Mouse (Mus musculus): ENCODE measurements around the gene Rbm38. TPM values are rescaled to one million over a fixed set of nuclear protein-coding genes. Genes with fewer than 3 reads are reported as not detected.

Rbm38 gene
- polyA plus RNA-seq, 1 experiment from 2014 or later: 11.9 TPM

DNA sequence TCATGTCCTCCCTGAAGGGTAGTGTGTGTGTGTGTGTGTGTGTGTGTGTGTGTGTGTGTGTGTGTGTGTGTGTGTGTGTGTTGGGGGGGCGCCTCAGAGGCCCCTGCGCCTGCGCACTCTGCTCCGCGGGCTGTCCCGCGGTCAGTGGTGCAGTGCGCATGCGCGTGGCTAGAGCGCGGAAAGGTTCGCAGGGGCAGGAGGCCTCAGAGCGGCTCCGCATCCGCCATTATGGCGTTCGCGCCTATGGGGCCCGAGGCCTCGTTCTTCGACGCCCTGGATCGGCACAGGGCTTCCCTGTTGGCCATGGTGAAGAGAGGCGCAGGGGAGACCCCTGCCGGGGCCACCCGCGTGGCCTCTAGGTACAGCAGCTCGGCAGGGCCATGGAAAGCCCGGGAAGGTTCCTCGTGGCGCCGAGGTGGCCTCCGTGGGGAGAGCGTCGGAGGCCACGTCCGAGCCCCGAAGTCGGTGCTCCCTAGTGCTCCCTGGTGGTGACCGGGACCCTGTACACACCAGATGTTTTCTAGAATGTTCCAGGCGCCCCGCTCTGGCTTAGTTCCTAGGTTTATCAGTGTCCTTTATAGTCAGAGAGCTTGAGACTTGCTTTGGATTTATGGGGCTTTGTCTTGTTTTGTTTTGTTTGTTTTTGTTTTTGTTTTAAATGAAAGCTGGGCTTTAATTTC lies 40.5 kb upstream of the Rbm38 start:
- no peak for ATAC-seq (ENCODE audit: low read depth)
- 0 out of 2 replicates have a peak, but pooled peaks cover 3% of the 10 kb centered on the region for H3K4me1 ChIP-seq (ENCODE audit: control insufficient read depth, insufficient read depth, low read length)
- H3K36me3 ChIP-seq (ENCODE audit: control insufficient read depth, insufficient read depth, low read length): no peaks in the 10 kb centered on the region
- no peak overlapping the region for H3K4me2 ChIP-seq (ENCODE audit: low read depth, low read length)
- H3K9me3 ChIP-seq (ENCODE audit: control insufficient read depth, low read length): no peaks in the 10 kb centered on the region
- WGBS: 95% methylated on average over 37 of the region's 43 CpGs
- no peaks in the 10 kb centered on the region for H3K27me3 ChIP-seq (ENCODE audit: control insufficient read depth, insufficient read depth, low read length)
- H3K27ac ChIP-seq (ENCODE audit: low read depth, low read length): no peak overlapping the region
- no peak overlapping the region for H3K4me3 ChIP-seq (ENCODE audit: low read depth, low read length)
- H3K9ac ChIP-seq (replicated peaks; ENCODE audit: low read depth, low read length): no peak overlapping the region

GRCm38 (mm10) chr2:172982776-172983561 lies 37.3 kb upstream of the Rbm38 start:
- no peaks in the 10 kb centered on the region for H3K9me3 ChIP-seq (ENCODE audit: control insufficient read depth, low read length)
- no peak for ATAC-seq (ENCODE audit: low read depth)
- H3K27me3 ChIP-seq (ENCODE audit: control insufficient read depth, insufficient read depth, low read length): no peaks in the 10 kb centered on the region
- no peak overlapping the region for H3K4me2 ChIP-seq (ENCODE audit: low read depth, low read length)
- H3K9ac ChIP-seq (replicated peaks; ENCODE audit: low read depth, low read length): no peak overlapping the region
- H3K4me1 ChIP-seq (ENCODE audit: control insufficient read depth, insufficient read depth, low read length): no peaks in the 10 kb centered on the region
- H3K27ac ChIP-seq (ENCODE audit: low read depth, low read length): no peak overlapping the region
- H3K36me3 ChIP-seq (ENCODE audit: control insufficient read depth, insufficient read depth, low read length): no peaks in the 10 kb centered on the region
- no peak overlapping the region for H3K4me3 ChIP-seq (ENCODE audit: low read depth, low read length)
- WGBS: 86% methylated on average over 9 of the region's 9 CpGs

- no peaks in the 10 kb centered on the region for H3K36me3 ChIP-seq (ENCODE audit: control insufficient read depth, insufficient read depth, low read length)
- no peaks in the 10 kb centered on the region for H3K9me3 ChIP-seq (ENCODE audit: control insufficient read depth, low read length)
- no peaks in the 10 kb centered on the region for H3K27me3 ChIP-seq (ENCODE audit: control insufficient read depth, insufficient read depth, low read length)
- H3K4me3 ChIP-seq (ENCODE audit: low read depth, low read length): no peak overlapping the region
- ATAC-seq (ENCODE audit: low read depth): no peak
- H3K4me1 ChIP-seq (ENCODE audit: control insufficient read depth, insufficient read depth, low read length): no peaks in the 10 kb centered on the region
- no peak overlapping the region for H3K4me2 ChIP-seq (ENCODE audit: low read depth, low read length)
- H3K9ac ChIP-seq (replicated peaks; ENCODE audit: low read depth, low read length): no peak overlapping the region
- no peak overlapping the region for H3K27ac ChIP-seq (ENCODE audit: low read depth, low read length)
- WGBS: 84% methylated on average over 6 of the region's 6 CpGs
These were observed 30.1 kb upstream of the Rbm38 start for GRCm38 (mm10) chr2:172990161-172990560.

DNA sequence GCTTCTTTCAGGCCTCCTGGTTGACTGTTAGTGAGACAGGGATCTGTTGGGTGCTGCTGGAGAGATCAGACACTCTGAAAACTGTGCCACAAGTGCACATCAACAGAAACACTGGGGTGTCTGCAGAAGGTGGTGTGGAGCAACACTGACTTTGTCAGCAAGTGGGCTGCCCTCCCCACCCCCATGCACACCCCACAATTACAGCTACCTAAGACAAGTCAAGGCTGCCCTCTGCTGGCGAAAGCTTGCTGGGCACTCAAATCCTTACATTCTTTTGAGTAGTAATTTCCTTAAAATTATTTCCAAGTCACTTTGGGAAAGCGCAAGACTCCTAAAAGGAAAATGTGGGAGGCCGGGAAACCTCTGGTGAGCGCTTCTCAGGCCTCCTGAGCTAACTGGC lies 24.1 kb upstream of the Rbm38 start:
- H3K9ac ChIP-seq (replicated peaks; ENCODE audit: low read depth, low read length): no peak overlapping the region
- H3K9me3 ChIP-seq (ENCODE audit: control insufficient read depth, low read length): no peaks in the 10 kb centered on the region
- H3K27me3 ChIP-seq (ENCODE audit: control insufficient read depth, insufficient read depth, low read length): no peaks in the 10 kb centered on the region; the same call in 1 of the 2 replicates
- no peaks in the 10 kb centered on the region for H3K36me3 ChIP-seq (ENCODE audit: control insufficient read depth, insufficient read depth, low read length)
- no peak for ATAC-seq (ENCODE audit: low read depth)
- no peak overlapping the region for H3K4me2 ChIP-seq (ENCODE audit: low read depth, low read length)
- 23% methylated on average over 4 of the region's 4 CpGs for WGBS
- H3K4me3 ChIP-seq (ENCODE audit: low read depth, low read length): no peak overlapping the region
- no peak overlapping the region for H3K27ac ChIP-seq (ENCODE audit: low read depth, low read length)
- peaks cover 6% of the 10 kb centered on the region for H3K4me1 ChIP-seq (ENCODE audit: control insufficient read depth, insufficient read depth, low read length)

GRCm38 (mm10) chr2:172997748-172998147 lies 22.6 kb upstream of the Rbm38 start:
- Histone ChIP-seq H3K27me3 (ENCODE audit: control insufficient read depth, insufficient read depth, low read length) (no peaks in the 10 kb centered on the region; the same call in 1 of the 2 replicates), H3K4me1 (ENCODE audit: control insufficient read depth, insufficient read depth, low read length) (peaks cover 8% of the 10 kb centered on the region), H3K4me3 (ENCODE audit: low read depth, low read length) (no peak overlapping the region), H3K9ac (replicated peaks; ENCODE audit: low read depth, low read length) (no peak overlapping the region), H3K27ac (ENCODE audit: low read depth, low read length) (no peak overlapping the region), H3K4me2 (ENCODE audit: low read depth, low read length) (no peak overlapping the region), H3K9me3 (ENCODE audit: control insufficient read depth, low read length) (no peaks in the 10 kb centered on the region), H3K36me3 (ENCODE audit: control insufficient read depth, insufficient read depth, low read length) (0 out of 2 replicates have a peak, but pooled peaks cover under 1% of the 10 kb centered on the region)
- WGBS: 73% methylated on average over 11 of the region's 11 CpGs
- no peak for ATAC-seq (ENCODE audit: low read depth)

- Histone ChIP-seq H3K4me1 (ENCODE audit: control insufficient read depth, insufficient read depth, low read length) (peaks cover 8% of the 10 kb centered on the region), H3K27ac (ENCODE audit: low read depth, low read length) (no peak overlapping the region), H3K27me3 (ENCODE audit: control insufficient read depth, insufficient read depth, low read length) (no peaks in the 10 kb centered on the region; the same call in 1 of the 2 replicates), H3K9ac (replicated peaks; ENCODE audit: low read depth, low read length) (no peak overlapping the region), H3K4me3 (ENCODE audit: low read depth, low read length) (no peak overlapping the region), H3K9me3 (ENCODE audit: control insufficient read depth, low read length) (no peaks in the 10 kb centered on the region), H3K4me2 (ENCODE audit: low read depth, low read length) (no peak overlapping the region), H3K36me3 (ENCODE audit: control insufficient read depth, insufficient read depth, low read length) (peaks cover 5% of the 10 kb centered on the region)
- ATAC-seq (ENCODE audit: low read depth): no peak
- WGBS: 69% methylated on average over 7 of the region's 7 CpGs
These were observed 21.8 kb upstream of the Rbm38 start for GRCm38 (mm10) chr2:172998478-172998877.

- Histone ChIP-seq H3K4me3 (ENCODE audit: low read depth, low read length) (peak within 1 kb of the TSS; percentile 88), H3K9me3 (ENCODE audit: control insufficient read depth, low read length) (no peaks in the 10 kb centered on the region), H3K4me1 (ENCODE audit: control insufficient read depth, insufficient read depth, low read length) (peaks cover 8% of the 10 kb centered on the region), H3K27ac (ENCODE audit: low read depth, low read length) (peak within 1 kb of the TSS; percentile 81), H3K9ac (replicated peaks; ENCODE audit: low read depth, low read length) (peak within 1 kb of the TSS; percentile 94), H3K27me3 (ENCODE audit: control insufficient read depth, insufficient read depth, low read length) (no peaks in the 10 kb centered on the region; the same call in 1 of the 2 replicates), H3K36me3 (ENCODE audit: control insufficient read depth, insufficient read depth, low read length) (peaks cover 17% of the 10 kb centered on the region), H3K4me2 (ENCODE audit: low read depth, low read length) (peak within 1 kb of the TSS; percentile 93)
- WGBS: under 1% methylated on average over 45 of the region's 45 CpGs
- peak; percentile 97 for ATAC-seq (ENCODE audit: low read depth)
These were observed 20.5 kb upstream of the Rbm38 start, which contains the start of gene Rae1 for GRCm38 (mm10) chr2:172999630-173000284. Gene Rae1 (plus strand): TSS chr2:173000117.

DNA sequence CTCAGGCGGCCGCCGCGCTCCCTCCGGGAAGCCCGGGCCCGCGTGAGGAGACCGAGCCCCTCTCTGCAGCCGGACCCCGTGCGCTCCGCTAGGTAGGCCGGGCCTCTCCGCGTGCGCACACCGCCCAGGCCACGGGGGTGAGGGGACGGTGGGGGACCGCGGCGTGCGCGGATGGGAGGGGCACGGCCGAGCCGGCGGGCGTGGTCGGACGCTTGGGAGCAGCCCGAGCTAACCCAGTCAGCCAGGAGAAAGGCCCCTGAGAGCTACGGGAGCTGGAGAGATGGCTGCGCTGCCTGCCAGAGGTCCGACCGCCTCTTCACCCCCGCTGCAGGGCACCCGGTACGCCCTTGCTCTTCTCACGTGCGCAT lies 20.0 kb upstream of the Rbm38 start:
- Histone ChIP-seq H3K27me3 (ENCODE audit: control insufficient read depth, insufficient read depth, low read length) (no peaks in the 10 kb centered on the region; the same call in 1 of the 2 replicates), H3K4me2 (ENCODE audit: low read depth, low read length) (peak overlapping the region; percentile 93), H3K4me3 (ENCODE audit: low read depth, low read length) (peak overlapping the region; percentile 88), H3K27ac (ENCODE audit: low read depth, low read length) (peak overlapping the region; percentile 81), H3K9ac (replicated peaks; ENCODE audit: low read depth, low read length) (peak overlapping the region; percentile 94), H3K9me3 (ENCODE audit: control insufficient read depth, low read length) (no peaks in the 10 kb centered on the region), H3K4me1 (ENCODE audit: control insufficient read depth, insufficient read depth, low read length) (peaks cover 8% of the 10 kb centered on the region), H3K36me3 (ENCODE audit: control insufficient read depth, insufficient read depth, low read length) (peaks cover 23% of the 10 kb centered on the region)
- WGBS: 0% methylated on average over 42 of the region's 42 CpGs
- peak; percentile 87 for ATAC-seq (ENCODE audit: low read depth)
